Mouse (Mus musculus): ENCODE measurements around the gene Gm17079. TPM values are rescaled to one million over a fixed set of nuclear protein-coding genes. Genes with fewer than 3 reads are reported as not detected.

The Gm17079 gene
- polyA plus RNA-seq, 1 experiment from 2014 or later, result not detected

Other genes starting within 250 kb of the Gm17079 start
- gene Vmn2r89, start 243.6 kb downstream of the Gm17079 start, polyA plus RNA-seq (2014; fragmentation: Nextera tagmentation; extraction: Ambion mirVana), result not detected in 2 replicates
- gene Gm5622, start 142.7 kb downstream of the Gm17079 start, polyA plus RNA-seq (2014; fragmentation: Nextera tagmentation; extraction: Ambion mirVana), result not detected in 2 replicates
- gene Gm17175, start 121.4 kb downstream of the Gm17079 start, polyA plus RNA-seq (2014; fragmentation: Nextera tagmentation; extraction: Ambion mirVana), result not detected in 2 replicates
- gene Gm17174, start 103.3 kb downstream of the Gm17079 start, polyA plus RNA-seq (2014; fragmentation: Nextera tagmentation; extraction: Ambion mirVana), result not detected in 2 replicates
- not detected in 2 replicates for gene Gm17078, start 84.2 kb downstream of the Gm17079 start, polyA plus RNA-seq (2014; fragmentation: Nextera tagmentation; extraction: Ambion mirVana)
- gene Gm4181, start 59.8 kb downstream of the Gm17079 start, polyA plus RNA-seq (2014; fragmentation: Nextera tagmentation; extraction: Ambion mirVana), result not detected in 2 replicates
- not detected in 2 replicates for gene Gm5800, start 21.7 kb upstream of the Gm17079 start, polyA plus RNA-seq (2014; fragmentation: Nextera tagmentation; extraction: Ambion mirVana)
- gene Ang4, start 78.1 kb upstream of the Gm17079 start, polyA plus RNA-seq (2014; fragmentation: Nextera tagmentation; extraction: Ambion mirVana), result not detected in 2 replicates
- gene AY358078, start 104.6 kb upstream of the Gm17079 start, polyA plus RNA-seq (2014; fragmentation: Nextera tagmentation; extraction: Ambion mirVana), result not detected in 2 replicates
- gene Ear6, start 158.2 kb upstream of the Gm17079 start, polyA plus RNA-seq (2014; fragmentation: Nextera tagmentation; extraction: Ambion mirVana), result not detected in 2 replicates
- gene Mettl17, start 189.4 kb upstream of the Gm17079 start, polyA plus RNA-seq (2014; fragmentation: Nextera tagmentation; extraction: Ambion mirVana), result 37.9 and 41.5 TPM in 2 replicates
- gene Slc39a2, start 197.4 kb upstream of the Gm17079 start, polyA plus RNA-seq (2014; fragmentation: Nextera tagmentation; extraction: Ambion mirVana), result 0.36 and 0.50 TPM in 2 replicates
- gene Ndrg2, start 218.7 kb upstream of the Gm17079 start, polyA plus RNA-seq (2014; fragmentation: Nextera tagmentation; extraction: Ambion mirVana), result 11.0 and 12.8 TPM in 2 replicates
- not detected in 2 replicates for gene Tppp2, start 223.0 kb upstream of the Gm17079 start, polyA plus RNA-seq (2014; fragmentation: Nextera tagmentation; extraction: Ambion mirVana)
- not detected in 2 replicates for gene Rnase13, start 227.3 kb upstream of the Gm17079 start, polyA plus RNA-seq (2014; fragmentation: Nextera tagmentation; extraction: Ambion mirVana)